Mouse (Mus musculus): ENCODE measurements around the gene Sept3. TPM values are rescaled to one million over a fixed set of nuclear protein-coding genes. Genes with fewer than 3 reads are reported as not detected.

The Sept3 gene
- polyA plus RNA-seq, 1 experiment = 252 TPM

DNA sequence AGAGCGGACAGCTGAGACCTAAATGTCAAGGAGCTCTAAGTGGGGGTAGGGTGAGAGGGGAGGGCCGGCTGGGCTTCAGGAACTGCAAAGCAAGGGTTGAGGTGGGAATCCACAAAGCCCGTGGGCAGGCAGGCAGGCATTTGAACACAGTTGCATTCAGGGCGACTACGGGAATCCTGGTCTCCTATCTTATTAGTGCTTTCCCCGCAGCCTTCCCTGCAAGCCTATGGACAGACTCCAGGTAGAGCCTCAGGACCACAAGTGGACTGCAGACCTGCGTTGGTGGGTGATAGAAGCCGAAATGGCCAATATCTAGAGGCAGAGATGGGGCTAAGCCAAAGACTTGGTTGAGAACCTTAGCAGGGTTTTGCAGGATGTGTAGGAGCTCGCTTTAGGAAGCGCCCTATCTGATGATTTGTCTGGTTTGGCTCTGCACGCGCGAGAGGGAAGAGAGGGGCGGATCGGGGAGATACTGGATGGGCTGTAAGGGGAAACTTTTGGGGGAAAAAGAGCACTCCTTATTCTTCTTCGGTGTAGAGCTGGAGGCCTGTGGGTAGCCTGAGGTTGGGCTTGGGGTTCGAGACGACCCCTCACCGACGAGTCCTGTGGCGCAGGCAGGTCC lies 65.8 kb downstream of the Sept3 start:
- no peak for TF ChIP-seq CTCF (IDR thresholded peaks at IDR 0.05; ENCODE audit: insufficient read depth, low read depth, low read length)
- TF ChIP-seq POLR2A (IDR thresholded peaks at IDR 0.05; ENCODE audit: insufficient read depth, low read depth, low read length) = no peak
- WGBS = 57% methylated on average over 21 of the region's 21 CpGs
- no peak overlapping the region for H3K4me3 ChIP-seq (ENCODE audit: insufficient read depth, low read depth, low read length)
- no peak overlapping the region for H3K27ac ChIP-seq (ENCODE audit: insufficient read depth, low read depth, low read length)
- peaks cover 25% of the 10 kb centered on the region for H3K4me1 ChIP-seq (ENCODE audit: control insufficient read depth, insufficient read depth, low read length)

GRCm38 (mm10) chr15:82341036-82341501 lies 66.4 kb downstream of the Sept3 start:
- TF ChIP-seq CTCF (IDR thresholded peaks at IDR 0.05; ENCODE audit: insufficient read depth, low read depth, low read length) (no peak), POLR2A (IDR thresholded peaks at IDR 0.05; ENCODE audit: insufficient read depth, low read depth, low read length) (no peak)
- 16% methylated on average over 40 of the region's 40 CpGs for WGBS

GRCm38 (mm10) chr15:82341675-82342542 lies 67.2 kb downstream of the Sept3 start:
- Histone ChIP-seq H3K4me3 (ENCODE audit: insufficient read depth, low read depth, low read length) (no peak overlapping the region), H3K27ac (ENCODE audit: insufficient read depth, low read depth, low read length) (no peak overlapping the region), H3K4me1 (ENCODE audit: control insufficient read depth, insufficient read depth, low read length) (peaks cover 23% of the 10 kb centered on the region)
- 80% methylated on average over 15 of the region's 15 CpGs for WGBS
- TF ChIP-seq CTCF (IDR thresholded peaks at IDR 0.05; ENCODE audit: insufficient read depth, low read depth, low read length) = no peak
- no peak for TF ChIP-seq POLR2A (IDR thresholded peaks at IDR 0.05; ENCODE audit: insufficient read depth, low read depth, low read length)

More at GRCm38 (mm10) chr15:82341036-82341501, 66.4 kb downstream of the Sept3 start:
- Histone ChIP-seq H3K4me1 (ENCODE audit: control insufficient read depth, insufficient read depth, low read length) (peaks cover 25% of the 10 kb centered on the region), H3K4me3 (ENCODE audit: insufficient read depth, low read depth, low read length) (no peak overlapping the region), H3K27ac (ENCODE audit: insufficient read depth, low read depth, low read length) (no peak overlapping the region)

DNA sequence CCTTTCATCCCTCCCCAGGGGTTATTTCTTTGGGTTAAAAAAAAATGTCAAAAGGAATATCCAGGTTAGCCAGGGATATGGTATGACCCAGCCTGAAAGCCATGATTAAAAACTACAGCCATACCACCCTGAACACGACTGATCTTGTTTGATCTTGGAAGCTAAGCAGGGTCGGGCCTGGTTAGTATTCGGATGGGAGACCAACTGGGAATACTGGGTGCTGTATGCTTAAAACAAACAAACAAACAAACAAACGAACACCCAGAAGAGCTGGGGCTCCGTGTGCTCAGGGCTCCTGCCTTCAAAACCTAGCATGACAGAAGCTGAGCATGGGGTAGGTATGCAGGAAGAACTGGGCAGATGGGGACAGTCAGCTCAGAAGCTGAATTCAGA lies 67.8 kb downstream of the Sept3 start:
- WGBS = 84% methylated on average over 5 of the region's 5 CpGs
- no peak overlapping the region for H3K4me3 ChIP-seq (ENCODE audit: insufficient read depth, low read depth, low read length)
- no peak for TF ChIP-seq POLR2A (IDR thresholded peaks at IDR 0.05; ENCODE audit: insufficient read depth, low read depth, low read length)
- no peak for TF ChIP-seq CTCF (IDR thresholded peaks at IDR 0.05; ENCODE audit: insufficient read depth, low read depth, low read length)
- H3K27ac ChIP-seq (ENCODE audit: insufficient read depth, low read depth, low read length) = no peak overlapping the region
- H3K4me1 ChIP-seq (ENCODE audit: control insufficient read depth, insufficient read depth, low read length) = peaks cover 24% of the 10 kb centered on the region

- TF ChIP-seq CTCF (IDR thresholded peaks at IDR 0.05; ENCODE audit: insufficient read depth, low read depth, low read length) (no peak), POLR2A (IDR thresholded peaks at IDR 0.05; ENCODE audit: insufficient read depth, low read depth, low read length) (no peak)
- H3K27ac ChIP-seq (ENCODE audit: insufficient read depth, low read depth, low read length) = no peak overlapping the region
- peaks cover 23% of the 10 kb centered on the region for H3K4me1 ChIP-seq (ENCODE audit: control insufficient read depth, insufficient read depth, low read length)
- H3K4me3 ChIP-seq (ENCODE audit: insufficient read depth, low read depth, low read length) = no peak overlapping the region
- WGBS = 87% methylated on average over 27 of the region's 27 CpGs
These were observed 68.9 kb downstream of the Sept3 start for GRCm38 (mm10) chr15:82343368-82344287.

Other genes with a start within 250 kb of the Sept3 start
- 107 TPM in 1 of 2 replicates, not detected in the other for gene Desi1, start 241.0 kb upstream of the Sept3 start, polyA plus RNA-seq (2012; ENCODE audit: insufficient read depth, insufficient read length, low replicate concordance, missing spikeins)
- gene Snu13, start 227.3 kb upstream of the Sept3 start, polyA plus RNA-seq (2012; ENCODE audit: insufficient read depth, insufficient read length, low replicate concordance, missing spikeins) = not detected in 2 replicates
- gene 4930407I10Rik, start 215.7 kb upstream of the Sept3 start, polyA plus RNA-seq (2012; ENCODE audit: insufficient read depth, insufficient read length, low replicate concordance, missing spikeins) = not detected in 2 replicates
- not detected in 2 replicates for gene Mei1, start 204.9 kb upstream of the Sept3 start, polyA plus RNA-seq (2012; ENCODE audit: insufficient read depth, insufficient read length, low replicate concordance, missing spikeins)
- not detected in 2 replicates for gene Ccdc134, start 147.0 kb upstream of the Sept3 start, polyA plus RNA-seq (2012; ENCODE audit: insufficient read depth, insufficient read length, low replicate concordance, missing spikeins)
- gene Srebf2, start 127.7 kb upstream of the Sept3 start, polyA plus RNA-seq (2012; ENCODE audit: insufficient read depth, insufficient read length, low replicate concordance, missing spikeins) = 282 TPM in 1 of 2 replicates, not detected in the other
- gene Shisa8, start 62.1 kb upstream of the Sept3 start, polyA plus RNA-seq (2012; ENCODE audit: insufficient read depth, insufficient read length, low replicate concordance, missing spikeins) = not detected in 2 replicates
- not detected in 2 replicates for gene Tnfrsf13c, start 50.5 kb upstream of the Sept3 start, polyA plus RNA-seq (2012; ENCODE audit: insufficient read depth, insufficient read length, low replicate concordance, missing spikeins)
- gene Cenpm, start 30.1 kb upstream of the Sept3 start, polyA plus RNA-seq (2012; ENCODE audit: insufficient read depth, insufficient read length, low replicate concordance, missing spikeins) = not detected in 2 replicates
- gene 1500009C09Rik, start 22.5 kb upstream of the Sept3 start, polyA plus RNA-seq (2012; ENCODE audit: insufficient read depth, insufficient read length, low replicate concordance, missing spikeins) = not detected in 2 replicates
- not detected in 2 replicates for gene Wbp2nl, start 24.1 kb downstream of the Sept3 start, polyA plus RNA-seq (2012; ENCODE audit: insufficient read depth, insufficient read length, low replicate concordance, missing spikeins)
- not detected in 2 replicates for gene Naga, start 64.0 kb downstream of the Sept3 start, polyA plus RNA-seq (2012; ENCODE audit: insufficient read depth, insufficient read length, low replicate concordance, missing spikeins)
- not detected in 2 replicates for gene Pheta2, start 64.0 kb downstream of the Sept3 start, polyA plus RNA-seq (2012; ENCODE audit: insufficient read depth, insufficient read length, low replicate concordance, missing spikeins)
- gene Smdt1, start 64.1 kb downstream of the Sept3 start, polyA plus RNA-seq (2012; ENCODE audit: insufficient read depth, insufficient read length, low replicate concordance, missing spikeins) = not detected in 2 replicates
- not detected in 2 replicates for gene Ndufa6, start 79.4 kb downstream of the Sept3 start, polyA plus RNA-seq (2012; ENCODE audit: insufficient read depth, insufficient read length, low replicate concordance, missing spikeins)
- gene Cyp2d22, start 105.4 kb downstream of the Sept3 start, polyA plus RNA-seq (2012; ENCODE audit: insufficient read depth, insufficient read length, low replicate concordance, missing spikeins) = not detected in 2 replicates
- not detected in 2 replicates for gene Cyp2d11, start 119.1 kb downstream of the Sept3 start, polyA plus RNA-seq (2012; ENCODE audit: insufficient read depth, insufficient read length, low replicate concordance, missing spikeins)
- not detected in 2 replicates for gene Cyp2d10, start 132.3 kb downstream of the Sept3 start, polyA plus RNA-seq (2012; ENCODE audit: insufficient read depth, insufficient read length, low replicate concordance, missing spikeins)
- not detected in 2 replicates for gene Cyp2d9, start 158.5 kb downstream of the Sept3 start, polyA plus RNA-seq (2012; ENCODE audit: insufficient read depth, insufficient read length, low replicate concordance, missing spikeins)

All from olfactory bulb, adult 2 months (tissue).